Mouse (Mus musculus): ENCODE data around the gene Ikzf2.

- TF ChIP-seq CTCF (IDR thresholded peaks at IDR 0.05; ENCODE audit: low read depth, low read length) (no peak), EP300 (IDR thresholded peaks at IDR 0.05; ENCODE audit: insufficient read depth, low read depth, low read length) (no peak), POLR2A (IDR thresholded peaks at IDR 0.05; ENCODE audit: insufficient read depth, low read length) (no peak)
Observed at GRCm38 (mm10) chr1:69683851-69684250, 3.2 kb downstream of the Ikzf2 start.

Data from ES-Bruce4 (cell line).